Mouse (Mus musculus): ENCODE measurements at regions not wholly inside any gene's neighbourhood (a gene's known extent, or its start where the extent isn't known, plus 50 kb on each side); places are given as distances from the start of the nearest gene placed in this dataset.
"Not testable (repeated sequence)": the region's sequence is repeated elsewhere in the genome, so short reads cannot be mapped to it uniquely, and the experiment has no call there.

GRCm38 (mm10) chr3:53792541-53792940, 52.3 kb upstream of the Gm10985 start:
- no peak for DNase-seq

DNA sequence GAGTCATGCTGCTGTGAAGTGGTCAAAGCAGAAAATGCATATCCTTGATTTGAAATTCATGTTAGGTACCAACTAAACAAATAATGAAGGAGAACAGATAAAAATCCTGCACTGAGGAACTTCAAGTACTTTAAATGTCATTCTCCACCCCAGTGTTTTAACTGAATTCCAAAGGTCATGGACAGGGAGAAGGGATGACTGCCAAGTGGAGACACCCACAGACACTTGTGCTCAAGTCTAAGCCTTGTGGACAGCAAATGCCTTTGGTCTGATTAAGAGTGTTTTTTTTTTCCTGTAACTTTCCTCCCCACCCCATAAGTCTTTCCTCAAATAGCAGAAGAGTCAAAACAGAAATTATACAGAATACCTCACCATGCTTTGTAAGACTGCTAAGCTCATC, 55.2 kb upstream of the Gm10985 start:
- DNase-seq: no peak

- no peak for DNase-seq
Measured at GRCm38 (mm10) chr3:53785201-53785600, 59.7 kb upstream of the Gm10985 start.

GRCm38 (mm10) chr3:53776668-53777067, 68.2 kb upstream of the Gm10985 start:
- no peak for DNase-seq

DNA sequence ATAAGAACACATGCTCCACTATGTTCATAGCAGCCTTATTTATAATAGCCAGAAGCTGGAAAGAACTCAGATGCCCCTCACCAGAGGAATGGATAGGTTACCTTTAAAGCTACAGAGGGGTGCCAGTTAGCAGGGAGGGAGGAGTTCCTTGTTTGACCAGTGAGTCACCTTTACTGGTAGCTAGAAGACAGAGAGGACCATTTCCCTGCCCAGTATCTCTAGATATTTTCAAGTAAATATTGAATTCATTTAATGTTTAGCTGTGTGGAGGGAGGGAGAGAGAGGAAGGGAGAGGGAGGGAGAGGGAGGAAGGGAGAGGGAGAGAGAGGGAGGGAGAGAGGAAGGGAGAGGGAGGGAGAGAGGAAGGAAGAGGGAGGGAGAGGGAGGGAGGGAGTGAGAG, 77.3 kb upstream of the Gm10985 start:
- no peak for DNase-seq

- no peak for DNase-seq
Measured at GRCm38 (mm10) chr3:53763981-53764380, 80.9 kb upstream of the Gm10985 start.

DNA sequence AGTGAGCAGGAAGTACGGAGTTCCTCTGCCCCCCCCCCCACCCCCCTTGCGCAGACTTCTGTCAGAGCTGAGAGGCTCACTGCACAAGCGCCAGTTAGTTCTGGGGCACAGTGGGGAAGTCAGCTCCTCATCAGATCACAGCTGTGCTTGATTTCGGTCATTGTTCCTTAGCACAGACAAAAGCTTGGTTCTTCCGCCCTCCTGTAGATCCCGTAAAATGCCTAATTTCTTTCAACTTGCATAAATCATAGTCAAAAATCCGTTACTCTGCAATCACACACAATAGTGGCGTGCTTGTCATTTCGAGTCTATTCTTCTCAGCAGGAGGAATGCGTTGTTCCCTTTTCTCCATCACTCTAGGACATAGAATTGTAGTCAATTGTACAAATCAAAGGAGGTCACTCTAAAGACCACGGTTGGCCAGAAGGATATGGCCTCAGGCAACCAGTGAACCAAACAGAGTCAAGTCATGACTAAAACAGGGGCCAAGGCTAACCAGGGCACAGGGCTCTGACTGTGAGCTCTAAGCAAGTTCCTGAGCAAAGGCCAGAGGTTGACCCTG, 83.3 kb upstream of the Gm10985 start:
- DNase-seq: peak; percentile 38

- DNase-seq: peak; percentile 24
Measured at GRCm38 (mm10) chr3:53756115-53756853, 88.6 kb upstream of the Gm10985 start.

GRCm38 (mm10) chr3:53737161-53737560, 80.0 kb upstream of the Frem2 start:
- no peak for DNase-seq

DNA sequence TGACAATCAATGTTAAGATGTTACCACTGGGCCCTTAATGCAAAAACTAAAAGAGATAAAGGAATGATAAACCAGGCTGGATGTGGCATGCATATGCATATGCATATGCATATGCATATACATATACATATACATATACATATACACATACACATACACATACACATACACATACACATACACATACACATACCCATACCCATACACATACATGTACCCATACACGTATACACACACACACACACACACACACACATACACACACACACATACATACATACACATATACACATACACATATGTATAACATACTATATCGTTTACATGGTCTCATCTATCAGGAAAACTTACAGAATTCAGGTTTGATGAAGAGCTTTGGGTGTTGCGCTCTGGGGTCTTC, 78.5 kb upstream of the Frem2 start:
- DNase-seq: not testable (repeated sequence)

DNA sequence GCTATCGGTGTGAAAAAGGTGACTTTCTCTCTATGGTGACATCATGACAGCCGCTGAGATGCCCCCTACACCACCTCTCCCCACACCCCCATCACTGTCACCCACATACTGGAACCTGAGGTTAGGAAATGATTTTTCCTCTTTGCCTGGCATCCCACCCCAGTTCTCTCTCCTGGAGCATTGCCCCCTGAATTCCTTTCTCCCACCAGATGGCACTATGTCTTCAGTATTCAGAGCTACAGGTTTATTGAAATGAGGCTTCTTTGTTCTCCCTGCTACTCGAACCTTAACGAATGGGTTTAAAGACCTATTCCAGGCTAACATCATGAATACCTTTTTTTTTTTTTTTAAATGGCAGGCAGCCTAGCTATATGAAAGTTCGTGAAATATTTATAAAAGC, 78.0 kb upstream of the Frem2 start:
- peak; percentile 71 for DNase-seq

DNA sequence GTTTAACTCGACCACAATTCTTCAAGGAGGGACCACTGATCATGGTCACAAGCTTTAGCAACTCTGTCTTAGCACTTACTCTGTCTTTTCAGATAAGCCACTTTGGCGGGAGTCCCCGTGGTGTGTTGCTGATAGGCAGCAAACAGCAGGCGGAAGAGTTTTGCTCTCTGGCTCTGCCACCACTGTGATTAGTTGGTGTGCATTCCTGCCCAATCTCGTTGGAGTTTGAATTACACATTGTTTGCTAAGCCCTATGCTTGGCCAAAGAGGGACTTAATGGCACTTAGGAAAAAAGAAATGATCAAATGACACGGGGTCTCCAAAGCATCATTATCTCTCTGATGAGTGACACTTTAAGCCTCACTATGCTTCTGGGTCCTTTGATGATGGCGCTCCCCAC, 73.3 kb upstream of the Frem2 start:
- DNase-seq: no peak

- DNase-seq: peak; percentile 76
Measured at GRCm38 (mm10) chr3:53729810-53730209, 72.7 kb upstream of the Frem2 start.

DNA sequence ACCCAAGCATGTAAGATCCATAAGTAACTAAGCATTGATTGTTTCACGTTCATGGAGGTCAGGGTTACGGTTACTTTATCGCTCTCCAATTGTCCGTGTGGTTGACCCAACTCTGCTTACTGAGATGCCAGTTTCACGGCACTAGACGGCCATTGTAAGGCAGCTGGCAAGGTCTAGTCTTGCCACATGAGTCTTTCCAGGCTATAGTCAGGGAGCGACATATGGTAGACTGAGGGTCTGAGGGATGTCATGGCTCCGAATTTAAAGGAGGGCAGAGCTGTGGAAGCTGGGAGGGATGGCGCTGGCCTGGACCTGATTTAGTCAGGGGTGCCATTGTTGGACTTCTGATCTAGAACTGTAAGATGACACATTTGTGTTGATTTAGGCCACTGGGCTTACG, 72.0 kb upstream of the Frem2 start:
- DNase-seq: no peak

DNA sequence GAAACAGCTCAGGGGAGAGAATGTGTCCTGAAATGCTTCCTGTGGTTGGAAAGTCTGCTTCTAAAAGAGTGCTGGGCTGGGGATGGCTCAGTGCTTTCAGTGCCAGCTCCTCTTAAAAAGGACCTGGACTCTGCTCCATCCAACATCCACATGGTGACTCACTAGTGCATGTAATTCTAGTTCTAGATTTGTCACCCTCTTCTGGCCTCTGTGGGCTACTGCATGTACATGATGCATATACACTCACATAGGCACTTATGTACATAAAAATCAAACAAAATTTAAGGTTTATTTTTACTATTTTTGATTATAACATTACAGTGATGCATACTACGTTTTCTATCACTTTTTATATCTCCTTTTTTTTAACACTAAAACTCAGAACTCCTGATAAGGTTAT, 70.6 kb upstream of the Frem2 start:
- no peak for DNase-seq

DNA sequence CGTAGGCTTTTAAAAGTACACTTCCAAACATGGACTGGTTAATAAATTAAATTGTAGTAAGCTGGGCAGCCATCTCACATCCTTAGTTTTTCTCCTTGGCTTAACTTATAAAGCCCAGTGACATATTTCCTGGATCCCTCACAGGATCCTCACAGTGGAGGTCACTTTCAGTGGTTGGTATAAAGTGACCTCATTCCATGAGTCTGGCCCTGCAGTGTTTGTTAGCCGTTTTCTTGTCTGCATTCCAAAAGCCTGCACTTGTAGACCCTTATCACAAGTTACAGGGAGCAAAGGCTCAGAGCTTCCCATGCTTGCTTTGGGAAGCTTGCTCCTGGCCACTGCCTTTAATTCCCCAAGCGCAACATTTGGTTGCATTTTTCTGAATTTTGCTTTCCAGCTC, 49.9 kb upstream of the Frem2 start:
- DNase-seq: no peak
